Mouse (Mus musculus) limb, embryonic 13.5 days (tissue): ENCODE results near the gene Ms4a4b. TPM values are rescaled to one million over a fixed set of nuclear protein-coding genes. Genes with fewer than 3 reads are reported as not detected.
"Not testable (repeated sequence)": the region's sequence is repeated elsewhere in the genome, so short reads cannot be mapped to it uniquely, and the experiment has no call there.

Source experiments
- ATAC-seq: fragments of 200-750 bp; cut with Nextera tagmentation; 2 replicates; pipeline ENCODE4 v1.8.0; 2017; ENCODE audit warnings: low read depth, moderate number of reproducible peaks, moderate TSS enrichment; ENCODE audit not compliant: low FRiP score
- H3K27ac ChIP-seq: fragments of 300-500 bp; sonication (generic); 2 replicates; pipeline ENCODE4 v1.5.1; 2015; ENCODE audit warnings: inconsistent platforms, mild to moderate bottlenecking, moderate library complexity
- H3K27me3 ChIP-seq: fragments of 300-500 bp; sonication (generic); 2 replicates; pipeline ENCODE4 v1.6.1; 2015; ENCODE audit warnings: mild to moderate bottlenecking, inconsistent platforms
- H3K36me3 ChIP-seq: fragments of 300-500 bp; sonication (generic); 2 replicates; pipeline ENCODE4 v1.6.1; 2015; ENCODE audit warnings: inconsistent platforms, mild to moderate bottlenecking, moderate library complexity
- H3K4me1 ChIP-seq: fragments of 300-500 bp; sonication (generic); 2 replicates; pipeline ENCODE4 v1.6.1; 2015; ENCODE audit warnings: inconsistent platforms
- H3K4me2 ChIP-seq: fragments of 300-500 bp; sonication (generic); replicated peaks from 2 replicates; pipeline ENCODE4 v1.6.1; 2015; ENCODE audit warnings: inconsistent platforms, mild to moderate bottlenecking, moderate library complexity
- H3K4me3 ChIP-seq: fragments of 300-500 bp; sonication (generic); 2 replicates; pipeline ENCODE4 v1.5.1; 2015; ENCODE audit warnings: moderate library complexity, mild to moderate bottlenecking, inconsistent platforms
- H3K9ac ChIP-seq: fragments of 300-500 bp; sonication (generic); 2 replicates; pipeline ENCODE4 v1.6.1; 2015; ENCODE audit warnings: mild to moderate bottlenecking, inconsistent platforms
- H3K9me3 ChIP-seq: fragments of 300-500 bp; sonication (generic); 2 replicates; pipeline ENCODE4 v1.6.1; 2016; ENCODE audit warnings: inconsistent platforms
- WGBS: fragments of 180-500 bp; shearing (Covaris S2); methylation state at CpG from one replicate; pipeline ENCODE4 v1.1.7; 2015; 5-methylcytosine and 5-hydroxymethylcytosine counted together
- polyA plus RNA-seq: library from polyadenylated mRNA; unstranded; fragments of >200 nt; fragmentation: Nextera tagmentation; extraction: Ambion mirVana; gene quantifications from 2 replicates; pipeline ENCODE4 v1.2.1, GENCODE M21; 2015

Gene Ms4a4b
- polyA plus RNA-seq, result 0.59 TPM in 1 of 2 replicates, not detected in the other

DNA sequence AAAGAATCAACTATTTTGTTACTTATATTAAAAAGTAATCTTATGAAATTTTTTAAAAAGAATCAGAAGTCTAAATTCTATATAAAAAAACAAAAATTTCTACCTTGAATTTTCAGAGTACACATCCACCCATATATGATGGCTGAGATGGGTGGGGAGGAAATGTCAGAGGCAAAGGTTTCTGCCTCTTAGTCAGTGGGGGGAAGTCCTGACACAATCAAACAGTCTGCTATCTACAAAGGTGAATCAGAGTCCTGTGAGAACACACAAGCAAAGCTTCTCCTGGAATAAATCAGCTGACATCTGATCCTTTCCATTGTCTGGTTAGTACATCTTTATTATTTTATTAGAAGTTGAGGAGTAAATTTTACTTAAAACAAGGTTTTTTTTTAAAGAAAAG, at the start of gene Ms4a4b:
Gene Ms4a4b, plus strand, starts transcription at position 216 of the 400 bp plus-strand sequence.
- no peak within 1 kb of the TSS for H3K4me3 ChIP-seq
- no peak within 1 kb of the TSS for H3K27ac ChIP-seq
- H3K4me1 ChIP-seq, result no peaks in the 10 kb centered on the region
- no peaks in the 10 kb centered on the region for H3K27me3 ChIP-seq
- no peak within 1 kb of the TSS for H3K4me2 ChIP-seq
- ATAC-seq, result no peak
- H3K36me3 ChIP-seq, result no peaks in the 10 kb centered on the region
- H3K9ac ChIP-seq, result no peak within 1 kb of the TSS
- no peaks in the 10 kb centered on the region for H3K9me3 ChIP-seq

DNA sequence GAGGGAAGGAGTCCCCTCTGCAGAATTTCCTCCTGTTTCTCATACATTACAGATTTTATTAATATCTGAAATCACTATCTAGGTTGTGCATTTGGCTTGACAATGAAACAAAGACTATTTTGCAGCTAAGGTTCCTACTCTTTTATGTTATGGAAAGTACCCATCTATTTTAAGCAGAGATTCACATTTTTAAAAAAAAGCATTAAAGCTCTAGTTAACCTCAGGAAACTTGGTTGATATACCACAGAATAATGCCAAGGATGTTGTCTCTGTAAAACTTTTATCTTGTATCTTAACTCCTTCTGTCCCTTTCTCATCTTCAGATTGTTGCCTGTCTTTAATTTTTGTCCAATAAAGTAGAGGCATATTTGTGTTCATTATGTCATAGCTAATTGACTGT, 47.6 kb upstream of the Ms4a4b start:
- H3K4me3 ChIP-seq, result no peak overlapping the region
- no peak overlapping the region for H3K9ac ChIP-seq
- no peak overlapping the region for H3K27ac ChIP-seq
- no peak for ATAC-seq
- H3K36me3 ChIP-seq, result no peaks in the 10 kb centered on the region
- no peaks in the 10 kb centered on the region for H3K4me1 ChIP-seq
- H3K9me3 ChIP-seq, result no peaks in the 10 kb centered on the region
- no peaks in the 10 kb centered on the region for H3K27me3 ChIP-seq
- no peak overlapping the region for H3K4me2 ChIP-seq

- Histone ChIP-seq H3K4me1 (no peaks in the 10 kb centered on the region), H3K27me3 (no peaks in the 10 kb centered on the region), H3K4me2 (no peak within 1 kb of the TSS), H3K4me3 (no peak within 1 kb of the TSS), H3K9me3 (no peaks in the 10 kb centered on the region), H3K36me3 (no peaks in the 10 kb centered on the region), H3K27ac (no peak within 1 kb of the TSS), H3K9ac (no peak within 1 kb of the TSS)
- ATAC-seq, result no peak
- 82% methylated on average over 3 of the region's 3 CpGs for WGBS
Measured at GRCm38 (mm10) chr19:11404527-11404926, 38.8 kb upstream of the Ms4a4b start, which contains the start of gene Ms4a4c. Ms4a4c (plus strand) TSS chr19:11404770.

DNA sequence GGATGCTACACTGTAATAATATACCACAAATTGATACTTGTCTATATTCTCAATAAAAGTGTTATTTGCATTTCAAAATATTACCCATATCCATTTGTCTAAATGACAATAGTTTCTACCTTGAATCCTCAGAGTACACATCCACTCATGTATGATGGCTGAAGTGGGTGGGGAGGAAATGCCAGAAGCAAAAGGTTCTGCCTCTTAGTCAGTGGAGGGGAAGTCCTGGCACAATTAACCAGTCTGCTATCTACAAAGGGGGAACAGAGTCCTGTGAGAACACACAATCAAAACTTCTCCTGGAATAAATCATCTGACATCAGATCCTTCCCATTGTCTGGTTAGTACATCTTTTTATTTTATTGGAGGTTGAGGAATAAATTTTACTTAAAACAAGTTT, 35.9 kb upstream of the Ms4a4b start:
- no peak overlapping the region for H3K9ac ChIP-seq
- no peak overlapping the region for H3K4me3 ChIP-seq
- H3K27ac ChIP-seq, result no peak overlapping the region
- no peaks in the 10 kb centered on the region for H3K36me3 ChIP-seq
- no peaks in the 10 kb centered on the region for H3K27me3 ChIP-seq
- H3K4me1 ChIP-seq, result no peaks in the 10 kb centered on the region
- H3K9me3 ChIP-seq, result no peaks in the 10 kb centered on the region
- no peak for ATAC-seq
- no peak overlapping the region for H3K4me2 ChIP-seq

- no peaks in the 10 kb centered on the region for H3K36me3 ChIP-seq
- H3K27ac ChIP-seq, result no peak overlapping the region
- no peak overlapping the region for H3K9ac ChIP-seq
- WGBS, result 92% methylated on average over 1 of the region's 1 CpGs
- H3K9me3 ChIP-seq, result no peaks in the 10 kb centered on the region
- no peaks in the 10 kb centered on the region for H3K4me1 ChIP-seq
- no peak for ATAC-seq
- H3K4me3 ChIP-seq, result no peak overlapping the region
- H3K27me3 ChIP-seq, result no peaks in the 10 kb centered on the region
- no peak overlapping the region for H3K4me2 ChIP-seq
Measured at GRCm38 (mm10) chr19:11408591-11408990, 34.8 kb upstream of the Ms4a4b start.

DNA sequence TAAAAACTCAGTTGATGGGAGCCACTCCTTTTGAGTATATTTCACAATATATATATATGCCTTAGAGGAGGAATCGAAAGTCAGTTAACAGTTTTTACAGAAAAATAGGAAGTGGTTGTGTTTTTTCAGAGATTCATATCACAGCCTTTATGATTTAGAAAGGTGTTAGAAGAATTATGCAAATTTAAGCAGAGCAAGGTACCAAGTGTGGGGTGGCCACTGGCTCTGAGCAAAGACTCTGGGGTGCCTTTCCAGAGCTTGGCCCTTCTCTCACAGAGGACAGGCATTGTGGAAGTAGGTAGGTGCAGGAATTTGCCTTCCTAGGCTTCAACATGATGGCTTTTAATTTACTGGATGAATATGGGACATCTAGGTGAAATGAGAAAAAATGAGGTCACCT, 31.7 kb upstream of the Ms4a4b start:
- Histone ChIP-seq H3K9me3 (no peaks in the 10 kb centered on the region), H3K4me1 (no peaks in the 10 kb centered on the region), H3K9ac (no peak overlapping the region), H3K27me3 (no peaks in the 10 kb centered on the region), H3K36me3 (no peaks in the 10 kb centered on the region), H3K4me3 (no peak overlapping the region), H3K27ac (no peak overlapping the region), H3K4me2 (no peak overlapping the region)
- 77% methylated on average over 1 of the region's 1 CpGs for WGBS
- ATAC-seq, result no peak

- Histone ChIP-seq H3K27me3 (no peaks in the 10 kb centered on the region), H3K36me3 (no peaks in the 10 kb centered on the region), H3K4me1 (no peaks in the 10 kb centered on the region), H3K27ac (no peak overlapping the region), H3K4me2 (no peak overlapping the region), H3K4me3 (no peak overlapping the region), H3K9me3 (no peaks in the 10 kb centered on the region), H3K9ac (no peak overlapping the region)
- 84% methylated on average over 1 of the region's 1 CpGs for WGBS
- ATAC-seq, result no peak
Measured at GRCm38 (mm10) chr19:11414084-11414483, 29.3 kb upstream of the Ms4a4b start.

DNA sequence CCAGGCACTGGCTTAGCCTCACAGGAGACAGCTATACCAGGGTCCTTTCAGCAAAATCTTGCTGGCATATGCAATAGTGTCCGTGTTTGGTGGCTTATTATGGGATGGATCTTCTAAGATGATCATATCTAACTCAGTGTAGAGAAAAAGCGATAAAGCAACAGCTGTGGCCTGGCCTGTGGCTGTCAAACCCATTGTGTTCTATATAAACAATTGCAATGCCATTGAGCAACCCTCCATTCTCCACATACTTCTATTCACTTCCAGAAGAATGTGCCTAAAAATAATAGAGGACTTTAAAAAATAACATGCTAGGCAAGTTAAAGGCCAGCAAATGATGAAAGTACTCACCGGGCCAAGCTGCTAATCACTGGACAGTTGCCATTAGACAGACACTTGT, 27.8 kb upstream of the Ms4a4b start:
- ATAC-seq, result no peak
- no peaks in the 10 kb centered on the region for H3K36me3 ChIP-seq
- no peak overlapping the region for H3K9ac ChIP-seq
- H3K27me3 ChIP-seq, result no peaks in the 10 kb centered on the region
- WGBS, result 77% methylated on average over 3 of the region's 3 CpGs
- H3K4me1 ChIP-seq, result no peaks in the 10 kb centered on the region
- no peak overlapping the region for H3K27ac ChIP-seq
- no peak overlapping the region for H3K4me3 ChIP-seq
- no peak overlapping the region for H3K4me2 ChIP-seq
- H3K9me3 ChIP-seq, result no peaks in the 10 kb centered on the region

GRCm38 (mm10) chr19:11418865-11419264, 24.5 kb upstream of the Ms4a4b start:
- not testable (repeated sequence) for H3K4me2 ChIP-seq, ATAC-seq, H3K4me1 ChIP-seq, H3K27ac ChIP-seq, H3K9ac ChIP-seq, H3K27me3 ChIP-seq, H3K9me3 ChIP-seq, H3K4me3 ChIP-seq, H3K36me3 ChIP-seq
- 88% methylated on average over 3 of the region's 3 CpGs for WGBS

GRCm38 (mm10) chr19:11431209-11431608, 12.1 kb upstream of the Ms4a4b start:
- not testable (repeated sequence) for H3K9ac ChIP-seq, H3K27ac ChIP-seq, H3K4me1 ChIP-seq, H3K9me3 ChIP-seq, H3K4me3 ChIP-seq, H3K27me3 ChIP-seq, H3K4me2 ChIP-seq, ATAC-seq, H3K36me3 ChIP-seq
- 88% methylated on average over 1 of the region's 1 CpGs for WGBS

DNA sequence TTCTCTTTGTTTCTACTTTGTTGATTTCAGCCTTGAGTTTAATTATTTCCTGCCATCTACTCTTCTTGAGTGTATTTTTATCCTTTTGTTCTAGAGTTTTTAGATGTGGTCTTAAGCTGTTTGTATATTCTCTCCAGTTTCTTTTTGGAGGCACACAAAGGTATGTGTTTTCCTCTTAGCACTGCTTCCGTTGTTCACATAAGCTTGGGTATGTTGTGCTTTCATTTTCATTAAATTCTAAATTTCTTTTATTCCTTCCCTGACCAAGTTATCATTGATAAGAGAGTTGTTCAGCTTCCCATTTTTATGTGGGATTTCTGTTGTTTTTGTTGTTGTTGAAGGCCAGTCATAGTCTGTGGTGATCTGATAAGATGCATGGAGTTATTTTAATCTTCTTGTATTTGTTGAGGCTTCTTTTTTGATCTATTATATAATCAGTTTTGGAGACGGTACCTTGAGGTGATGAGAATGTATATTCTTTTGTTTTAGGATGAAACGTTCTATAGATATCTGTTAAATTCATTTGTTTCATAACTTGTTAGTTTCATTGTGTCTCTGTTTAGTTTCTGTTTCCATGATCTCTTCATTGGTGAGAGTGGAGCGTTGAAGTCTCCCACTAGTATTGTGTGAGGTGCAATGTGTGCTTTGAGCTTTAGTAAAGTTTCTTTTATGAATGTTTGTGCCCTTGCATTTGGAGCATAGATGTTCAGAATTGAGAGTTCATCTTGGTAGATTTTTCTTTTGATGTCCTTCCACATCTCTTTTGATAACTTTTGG, 8.1 kb upstream of the Ms4a4b start:
- Histone ChIP-seq H3K9me3 (no peaks in the 10 kb centered on the region), H3K27me3 (no peaks in the 10 kb centered on the region), H3K9ac (no peak overlapping the region), H3K36me3 (no peaks in the 10 kb centered on the region), H3K4me1 (no peaks in the 10 kb centered on the region), H3K4me2 (no peak overlapping the region), H3K4me3 (no peak overlapping the region), H3K27ac (no peak overlapping the region)
- no peak for ATAC-seq
- WGBS, result 86% methylated on average over 4 of the region's 4 CpGs

DNA sequence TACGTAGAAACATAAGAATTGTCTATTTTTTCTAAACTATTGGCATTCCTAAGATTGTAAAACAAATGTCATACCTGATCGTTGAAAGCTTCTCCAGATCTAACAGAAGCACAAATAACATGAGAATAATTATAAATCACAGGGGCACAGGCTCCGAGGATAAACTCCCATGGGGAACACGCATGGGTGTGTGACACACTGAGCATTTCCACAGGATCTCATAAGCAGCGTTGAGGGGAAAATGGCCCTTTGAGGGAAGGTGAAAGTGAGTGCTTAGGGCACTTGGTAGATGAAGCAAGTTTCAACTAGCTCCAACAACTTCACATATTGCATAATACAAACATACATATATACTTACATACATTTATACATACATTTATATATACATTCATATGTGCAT, 611 bp downstream of the Ms4a4b start:
- Histone ChIP-seq H3K9ac (no peak overlapping the region), H3K9me3 (no peaks in the 10 kb centered on the region), H3K4me3 (no peak overlapping the region), H3K36me3 (no peaks in the 10 kb centered on the region), H3K4me2 (no peak overlapping the region), H3K27me3 (no peaks in the 10 kb centered on the region), H3K4me1 (no peaks in the 10 kb centered on the region), H3K27ac (no peak overlapping the region)
- 82% methylated on average over 5 of the region's 5 CpGs for WGBS
- no peak for ATAC-seq

DNA sequence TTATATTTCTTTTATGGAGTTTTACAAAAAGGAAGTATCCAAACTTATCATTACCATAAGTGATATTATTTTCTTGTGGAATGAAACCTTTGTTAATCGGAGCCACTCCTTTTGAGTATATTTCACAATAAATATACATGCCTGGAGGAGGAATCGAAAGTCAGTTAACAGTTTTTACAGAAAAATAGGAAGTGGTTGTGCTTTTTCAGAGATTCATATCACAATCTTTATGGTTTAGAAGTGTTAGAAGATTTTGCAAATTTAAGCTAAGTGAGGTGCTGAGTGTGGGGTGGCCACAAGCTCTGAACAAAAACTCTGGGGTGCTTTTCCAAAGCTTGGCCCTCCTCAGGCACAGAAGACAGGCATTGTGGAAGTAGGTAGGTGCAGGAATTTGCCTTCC, 3.9 kb downstream of the Ms4a4b start:
- no peak for ATAC-seq
- Histone ChIP-seq H3K4me3 (no peak overlapping the region), H3K4me2 (no peak overlapping the region), H3K27me3 (no peaks in the 10 kb centered on the region), H3K9me3 (no peaks in the 10 kb centered on the region), H3K27ac (no peak overlapping the region), H3K4me1 (no peaks in the 10 kb centered on the region), H3K9ac (no peak overlapping the region), H3K36me3 (no peaks in the 10 kb centered on the region)
- 80% methylated on average over 2 of the region's 2 CpGs for WGBS
